Mouse (Mus musculus) liver, postnatal 0 days (tissue): Measurements from ENCODE around the gene Dsp.

ENCODE experiments used
- CTCF ChIP-seq: sonication (generic); IDR thresholded peaks from 2 replicates; pipeline ENCODE4 v1.5.1; 2016; ENCODE audit warnings: antibody characterized with exemption, low read depth
- EP300 ChIP-seq: IDR thresholded peaks from 2 replicates; pipeline ENCODE4 v1.6.1; 2016; ENCODE audit warnings: antibody characterized with exemption, low read depth, mild to moderate bottlenecking

- TF ChIP-seq CTCF (no peak), EP300 (no peak)
Observed at GRCm38 (mm10) chr13:38157635-38158034, 6.5 kb downstream of the Dsp start.
